Mouse (Mus musculus): ENCODE data around the gene Uspl1. TPM values are rescaled to one million over a fixed set of nuclear protein-coding genes. Genes with fewer than 3 reads are reported as not detected.

Gene Uspl1
- polyA plus RNA-seq, 1 experiment = 51.7 TPM

DNA sequence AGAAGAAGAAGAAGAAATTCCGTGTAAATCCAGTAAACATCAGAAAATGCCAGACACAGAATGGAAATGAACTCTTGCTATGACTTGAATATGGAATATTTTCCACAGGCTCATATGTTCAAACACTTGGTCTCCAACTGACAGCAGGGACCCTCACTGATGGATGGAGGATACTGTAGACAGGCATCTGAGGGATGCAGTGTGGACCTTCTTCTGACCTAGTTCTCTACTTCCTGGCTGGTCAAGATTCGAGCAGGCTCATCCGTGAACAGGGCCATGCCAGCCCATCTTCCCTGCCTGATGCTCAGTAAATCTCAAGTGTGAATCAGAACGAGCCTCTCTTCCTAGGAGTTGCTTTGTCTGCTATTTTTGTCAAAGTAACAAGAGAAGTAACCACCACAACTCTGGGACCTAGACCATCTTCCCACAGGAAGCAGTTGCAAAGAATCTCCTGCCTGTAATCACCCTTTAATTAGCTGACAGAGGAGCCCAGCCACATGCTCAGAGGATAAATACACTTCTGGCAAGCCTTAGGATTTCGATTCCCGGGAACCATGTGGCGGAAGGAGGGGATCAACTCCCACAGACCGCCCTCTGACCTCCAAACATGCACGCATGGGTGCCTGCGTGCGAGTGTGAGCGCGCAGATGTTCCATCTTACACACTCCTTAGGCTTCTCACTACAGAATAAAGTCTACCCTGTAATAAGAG lies 31.9 kb upstream of the Uspl1 start:
- no peak for TF ChIP-seq CTCF (IDR thresholded peaks at IDR 0.05; ENCODE audit: borderline replicate concordance, control insufficient read depth, extremely low read depth, insufficient read depth, low read length, poor library complexity)
- no peak for TF ChIP-seq POLR2A (IDR thresholded peaks at IDR 0.05; ENCODE audit: control insufficient read depth, extremely low read depth, insufficient read depth, low read length, poor library complexity)
- peaks cover 12% of the 10 kb centered on the region for H3K4me1 ChIP-seq (replicated peaks; ENCODE audit: control insufficient read depth, insufficient read depth, low read length)
- no peaks in the 10 kb centered on the region for H3K36me3 ChIP-seq (ENCODE audit: control insufficient read depth, insufficient read depth, low read length)
- H3K27me3 ChIP-seq (ENCODE audit: control insufficient read depth, insufficient read depth, low read length) = no peaks in the 10 kb centered on the region
- no peak overlapping the region for H3K4me3 ChIP-seq (ENCODE audit: control insufficient read depth, insufficient read depth, low read length)
- 87% methylated on average over 13 of the region's 13 CpGs for WGBS
- DNase-seq = no peak
- H3K27ac ChIP-seq (ENCODE audit: control insufficient read depth, insufficient read depth, low read length) = no peak overlapping the region

DNA sequence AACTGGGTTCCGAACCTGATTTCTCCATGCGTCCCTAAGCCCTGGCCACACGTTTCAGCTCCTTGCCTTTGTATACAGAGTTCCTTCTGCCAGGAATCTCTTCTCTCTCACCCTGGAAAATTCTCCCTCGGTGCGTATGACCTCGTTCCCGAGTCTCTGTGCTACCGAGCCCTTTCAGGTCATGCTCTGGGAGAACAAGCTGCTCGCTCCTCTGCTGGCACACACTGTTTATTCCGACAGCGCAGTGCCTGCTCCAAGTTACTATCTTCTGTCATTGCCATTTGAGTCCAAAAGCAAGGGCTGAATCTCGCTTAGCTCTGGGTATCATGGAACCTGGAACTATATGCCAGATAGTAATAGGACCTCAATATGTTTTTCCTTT lies 31.4 kb upstream of the Uspl1 start:
- no peak overlapping the region for H3K27ac ChIP-seq (ENCODE audit: control insufficient read depth, insufficient read depth, low read length)
- H3K4me3 ChIP-seq (ENCODE audit: control insufficient read depth, insufficient read depth, low read length) = no peak overlapping the region
- TF ChIP-seq POLR2A (IDR thresholded peaks at IDR 0.05; ENCODE audit: control insufficient read depth, extremely low read depth, insufficient read depth, low read length, poor library complexity) (no peak), CTCF (IDR thresholded peaks at IDR 0.05; ENCODE audit: borderline replicate concordance, control insufficient read depth, extremely low read depth, insufficient read depth, low read length, poor library complexity) (no peak)
- H3K36me3 ChIP-seq (ENCODE audit: control insufficient read depth, insufficient read depth, low read length) = no peaks in the 10 kb centered on the region
- no peak for DNase-seq
- WGBS = 94% methylated on average over 12 of the region's 12 CpGs
- H3K27me3 ChIP-seq (ENCODE audit: control insufficient read depth, insufficient read depth, low read length) = no peaks in the 10 kb centered on the region
- peaks cover 9% of the 10 kb centered on the region for H3K4me1 ChIP-seq (replicated peaks; ENCODE audit: control insufficient read depth, insufficient read depth, low read length)

DNA sequence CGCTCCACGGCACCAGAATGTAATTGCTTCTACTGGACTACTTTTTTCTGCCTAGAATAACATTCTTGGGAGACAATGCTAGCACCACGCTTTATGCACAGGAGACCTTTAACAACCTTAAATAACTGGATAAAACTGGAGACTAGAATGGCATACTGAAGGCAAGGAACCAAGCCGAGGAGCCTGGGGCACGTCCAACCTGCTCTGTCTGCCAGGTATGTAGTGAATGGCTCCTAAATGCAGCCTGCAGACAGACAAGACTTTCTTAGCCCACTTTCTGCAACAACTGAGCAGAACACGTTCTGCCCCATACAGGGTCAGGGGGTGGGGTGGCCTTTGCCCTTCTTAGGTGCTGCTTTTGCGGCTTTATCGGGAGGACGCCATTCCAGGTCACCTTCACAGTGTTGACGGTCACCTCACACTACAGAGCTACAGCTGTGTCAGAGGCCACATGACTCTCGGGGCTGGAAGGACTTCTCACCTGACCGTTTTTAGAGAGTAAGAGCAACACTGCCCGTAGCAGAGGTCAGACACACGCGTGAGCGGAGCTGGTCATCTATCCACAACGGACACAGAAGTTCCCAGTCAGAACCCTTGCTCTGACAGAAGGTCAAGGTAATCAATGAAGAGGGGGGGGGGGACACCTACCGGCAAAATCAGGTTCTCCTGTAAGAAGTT lies 27.1 kb upstream of the Uspl1 start:
- 97% methylated on average over 18 of the region's 18 CpGs for WGBS
- no peak overlapping the region for H3K4me3 ChIP-seq (ENCODE audit: control insufficient read depth, insufficient read depth, low read length)

DNA sequence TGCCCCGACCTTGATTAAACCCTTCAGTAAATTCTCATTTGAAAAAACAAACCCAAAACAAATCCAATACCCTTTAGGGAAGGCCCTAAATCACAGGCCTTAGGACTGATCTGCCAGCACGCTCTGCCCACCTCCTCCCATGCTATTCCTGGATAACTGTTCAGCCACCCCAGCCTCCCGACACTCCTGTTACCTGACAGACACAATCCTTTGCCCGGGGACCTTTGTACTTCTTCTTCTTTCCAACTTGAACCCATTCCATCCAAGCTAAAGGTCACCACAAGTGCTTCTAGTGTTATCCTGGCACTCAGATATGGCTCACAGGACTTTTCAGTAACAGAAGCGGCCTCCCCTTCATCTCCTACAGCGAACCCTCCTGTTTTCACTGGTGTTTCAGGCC lies 25.1 kb upstream of the Uspl1 start:
- Histone ChIP-seq H3K4me1 (replicated peaks; ENCODE audit: control insufficient read depth, insufficient read depth, low read length) (peaks cover 9% of the 10 kb centered on the region), H3K4me3 (ENCODE audit: control insufficient read depth, insufficient read depth, low read length) (no peak overlapping the region), H3K36me3 (ENCODE audit: control insufficient read depth, insufficient read depth, low read length) (no peaks in the 10 kb centered on the region), H3K27me3 (ENCODE audit: control insufficient read depth, insufficient read depth, low read length) (no peaks in the 10 kb centered on the region), H3K27ac (ENCODE audit: control insufficient read depth, insufficient read depth, low read length) (no peak overlapping the region)
- no peak for DNase-seq
- TF ChIP-seq CTCF (IDR thresholded peaks at IDR 0.05; ENCODE audit: borderline replicate concordance, control insufficient read depth, extremely low read depth, insufficient read depth, low read length, poor library complexity) (no peak), POLR2A (IDR thresholded peaks at IDR 0.05; ENCODE audit: control insufficient read depth, extremely low read depth, insufficient read depth, low read length, poor library complexity) (no peak)
- WGBS = 95% methylated on average over 6 of the region's 6 CpGs

More for the DNA sequence above, 27.1 kb upstream of the Uspl1 start:
- H3K4me1 ChIP-seq (replicated peaks; ENCODE audit: control insufficient read depth, insufficient read depth, low read length) = peaks cover 9% of the 10 kb centered on the region
- no peak overlapping the region for H3K27ac ChIP-seq (ENCODE audit: control insufficient read depth, insufficient read depth, low read length)
- no peaks in the 10 kb centered on the region for H3K36me3 ChIP-seq (ENCODE audit: control insufficient read depth, insufficient read depth, low read length)
- no peak for DNase-seq
- H3K27me3 ChIP-seq (ENCODE audit: control insufficient read depth, insufficient read depth, low read length) = no peaks in the 10 kb centered on the region
- TF ChIP-seq CTCF (IDR thresholded peaks at IDR 0.05; ENCODE audit: borderline replicate concordance, control insufficient read depth, extremely low read depth, insufficient read depth, low read length, poor library complexity) (no peak), POLR2A (IDR thresholded peaks at IDR 0.05; ENCODE audit: control insufficient read depth, extremely low read depth, insufficient read depth, low read length, poor library complexity) (no peak)

DNA sequence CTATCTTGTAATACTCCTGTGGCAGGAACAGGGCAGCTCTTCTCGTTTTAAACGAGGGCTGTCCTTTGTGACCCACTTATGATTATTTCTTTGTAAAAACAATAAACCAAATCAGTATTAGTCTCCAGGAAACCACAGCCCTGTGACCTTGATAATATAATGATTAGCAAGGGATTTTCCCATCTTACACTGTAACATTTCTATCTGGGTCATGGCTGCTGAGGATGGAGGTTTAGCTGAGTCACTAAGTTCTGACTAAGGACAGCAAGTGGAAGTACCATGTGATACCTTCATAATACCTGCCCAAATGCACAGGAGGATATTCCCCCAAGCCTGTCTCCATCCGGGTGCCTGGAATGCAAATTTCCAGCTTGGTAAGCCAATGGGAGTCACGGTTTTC lies 23.7 kb upstream of the Uspl1 start:
- peaks cover 9% of the 10 kb centered on the region for H3K4me1 ChIP-seq (replicated peaks; ENCODE audit: control insufficient read depth, insufficient read depth, low read length)
- H3K27me3 ChIP-seq (ENCODE audit: control insufficient read depth, insufficient read depth, low read length) = no peaks in the 10 kb centered on the region
- no peak for TF ChIP-seq POLR2A (IDR thresholded peaks at IDR 0.05; ENCODE audit: control insufficient read depth, extremely low read depth, insufficient read depth, low read length, poor library complexity)
- TF ChIP-seq CTCF (IDR thresholded peaks at IDR 0.05; ENCODE audit: borderline replicate concordance, control insufficient read depth, extremely low read depth, insufficient read depth, low read length, poor library complexity) = no peak
- H3K4me3 ChIP-seq (ENCODE audit: control insufficient read depth, insufficient read depth, low read length) = no peak overlapping the region
- no peaks in the 10 kb centered on the region for H3K36me3 ChIP-seq (ENCODE audit: control insufficient read depth, insufficient read depth, low read length)
- no peak overlapping the region for H3K27ac ChIP-seq (ENCODE audit: control insufficient read depth, insufficient read depth, low read length)
- WGBS = 79% methylated on average over 4 of the region's 4 CpGs
- DNase-seq = no peak

DNA sequence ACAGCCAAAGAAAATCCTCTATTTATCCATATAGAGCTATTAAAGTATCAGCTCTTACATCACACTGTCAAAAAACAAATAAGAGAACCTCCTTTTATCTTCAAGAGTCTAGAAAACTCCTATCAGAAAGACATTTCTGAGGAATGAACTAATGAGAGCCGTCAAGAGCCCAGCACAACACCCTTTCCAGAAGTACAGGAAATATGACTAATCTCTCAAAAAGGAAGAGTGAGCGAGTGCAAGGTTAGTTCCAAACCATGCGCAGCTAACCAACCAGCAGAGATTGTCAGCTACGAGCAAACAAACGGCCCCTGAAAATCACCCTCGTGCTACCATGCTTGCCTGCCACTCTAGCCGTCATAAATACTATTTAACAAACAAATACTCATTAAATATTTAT lies 21.3 kb upstream of the Uspl1 start:
- WGBS = 56% methylated on average over 7 of the region's 7 CpGs
- Histone ChIP-seq H3K27me3 (ENCODE audit: control insufficient read depth, insufficient read depth, low read length) (no peaks in the 10 kb centered on the region), H3K36me3 (ENCODE audit: control insufficient read depth, insufficient read depth, low read length) (no peaks in the 10 kb centered on the region), H3K4me1 (replicated peaks; ENCODE audit: control insufficient read depth, insufficient read depth, low read length) (peaks cover 9% of the 10 kb centered on the region), H3K4me3 (ENCODE audit: control insufficient read depth, insufficient read depth, low read length) (no peak overlapping the region), H3K27ac (ENCODE audit: control insufficient read depth, insufficient read depth, low read length) (no peak overlapping the region)
- DNase-seq = no peak
- TF ChIP-seq POLR2A (IDR thresholded peaks at IDR 0.05; ENCODE audit: control insufficient read depth, extremely low read depth, insufficient read depth, low read length, poor library complexity) (no peak), CTCF (IDR thresholded peaks at IDR 0.05; ENCODE audit: borderline replicate concordance, control insufficient read depth, extremely low read depth, insufficient read depth, low read length, poor library complexity) (no peak)
